Mouse (Mus musculus) lung, postnatal 0 days (tissue): Measurements from ENCODE around the gene Ccdc73. TPM values are rescaled to one million over a fixed set of nuclear protein-coding genes. Genes with fewer than 3 reads are reported as not detected.

Experiments used
- ATAC-seq: fragments of 200-750 bp; cut with Nextera tagmentation; 2 replicates; pipeline ENCODE4 v1.8.0; 2017; ENCODE audit warnings: moderate library complexity
- DNase-seq: peaks from one replicate; pipeline ENCODE4 v3.0.0-alpha.2; 2016; ENCODE audit warnings: low spot score
- H3K27ac ChIP-seq: fragments of 300-500 bp; sonication (generic); 2 replicates; pipeline ENCODE4 v1.5.1; 2014; ENCODE audit warnings: antibody characterized with exemption, mild to moderate bottlenecking, low read length, mixed read lengths
- H3K27me3 ChIP-seq: fragments of 300-500 bp; sonication (generic); replicated peaks from 2 replicates; pipeline ENCODE4 v1.6.1; 2014; ENCODE audit warnings: low read length, mixed read lengths; ENCODE audit not compliant: insufficient read depth
- H3K36me3 ChIP-seq: fragments of 300-500 bp; sonication (generic); 2 replicates; pipeline ENCODE4 v1.6.1; 2014; ENCODE audit warnings: low read length, mixed read lengths; ENCODE audit not compliant: insufficient read depth
- H3K4me1 ChIP-seq: fragments of 300-500 bp; sonication (generic); 2 replicates; pipeline ENCODE4 v1.6.1; 2014; ENCODE audit warnings: antibody characterized with exemption, low read depth, low read length, mixed read lengths; ENCODE audit not compliant: insufficient read depth
- H3K4me2 ChIP-seq: fragments of 300-500 bp; sonication (generic); replicated peaks from 2 replicates; pipeline ENCODE4 v1.6.1; 2014; ENCODE audit warnings: low read depth, mild to moderate bottlenecking, low read length, moderate library complexity, mixed read lengths
- H3K4me3 ChIP-seq: fragments of 300-500 bp; sonication (generic); 2 replicates; pipeline ENCODE4 v1.5.1; 2014; ENCODE audit warnings: low read depth, low read length
- H3K9ac ChIP-seq: fragments of 300-500 bp; sonication (generic); replicated peaks from 2 replicates; pipeline ENCODE4 v1.6.1; 2014; ENCODE audit warnings: low read depth, mild to moderate bottlenecking
- H3K9me3 ChIP-seq: fragments of 300-500 bp; sonication (generic); 2 replicates; pipeline ENCODE4 v1.6.1; 2016; ENCODE audit warnings: low read length, mixed read lengths
- CTCF ChIP-seq: IDR thresholded peaks from 2 replicates; pipeline ENCODE4 v1.5.1; 2016; ENCODE audit warnings: antibody characterized with exemption, mild to moderate bottlenecking
- EP300 ChIP-seq: IDR thresholded peaks from 2 replicates; pipeline ENCODE4 v1.6.1; 2016; ENCODE audit warnings: antibody characterized with exemption, mild to moderate bottlenecking, control low read depth
- WGBS: fragments of 180-500 bp; shearing (Covaris S2); extraction: QIAGEN DNeasy Blood & Tissue Kit; methylation state at CpG from one replicate; pipeline ENCODE4 v1.1.7; 2014; 5-methylcytosine and 5-hydroxymethylcytosine counted together
- polyA plus RNA-seq: library from polyadenylated mRNA; unstranded; fragments of >200 nt; fragmentation: Nextera tagmentation; extraction: Ambion mirVana; gene quantifications from 2 replicates; pipeline ENCODE4 v1.2.1, GENCODE M21; 2015

Ccdc73 gene
- polyA plus RNA-seq, 1 experiment from 2014 or later, result 9.2 TPM

DNA sequence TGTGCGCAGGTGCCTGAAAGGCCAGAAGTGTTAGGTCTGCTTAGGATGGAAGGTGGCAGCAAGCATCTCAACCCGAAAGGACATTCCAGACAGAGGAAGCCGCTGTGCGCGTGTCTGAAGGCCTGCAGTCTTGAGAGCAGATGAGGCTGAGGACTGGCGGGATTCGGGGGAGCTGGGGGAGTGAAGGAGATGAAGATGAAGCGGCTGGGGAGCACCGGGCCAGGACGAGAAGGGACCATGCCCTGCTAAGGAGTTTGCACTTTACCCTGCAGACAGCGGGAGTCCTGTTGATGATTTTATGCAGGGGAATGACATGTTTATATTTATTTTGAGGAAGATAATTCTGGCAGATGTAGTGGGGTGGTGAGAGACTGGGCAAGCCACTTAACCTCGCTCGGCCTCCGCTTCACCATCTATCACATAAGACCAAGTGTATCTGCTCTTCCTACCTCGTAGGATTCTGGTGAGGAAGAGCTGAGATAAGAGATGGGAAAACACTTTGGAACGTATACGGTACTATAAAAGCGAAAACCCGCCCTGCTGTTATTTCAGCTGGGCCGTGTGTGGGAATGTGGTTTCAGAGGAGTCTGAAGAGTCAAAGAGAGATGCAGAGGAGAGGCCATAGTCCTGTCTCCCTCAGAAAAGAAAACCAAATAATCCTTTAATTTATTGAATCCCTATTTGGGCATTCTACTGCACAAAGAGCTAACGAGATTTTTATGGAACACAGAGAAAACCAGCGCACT is 159.5 kb downstream of the Ccdc73 start:
- DNase-seq (no peak), ATAC-seq (no peak)
- WGBS, result 47% methylated on average over 22 of the region's 22 CpGs
- Histone ChIP-seq H3K9ac (no peak overlapping the region), H3K4me2 (no peak overlapping the region), H3K36me3 (no peaks in the 10 kb centered on the region), H3K9me3 (no peaks in the 10 kb centered on the region), H3K4me1 (no peaks in the 10 kb centered on the region), H3K27me3 (no peaks in the 10 kb centered on the region), H3K27ac (no peak overlapping the region), H3K4me3 (no peak overlapping the region)
- no peak for TF ChIP-seq CTCF
- TF ChIP-seq EP300, result no peak

GRCm38 (mm10) chr2:105028806-105029205 is 161.2 kb downstream of the Ccdc73 start:
- H3K4me1 ChIP-seq, result no peaks in the 10 kb centered on the region
- TF ChIP-seq EP300, result no peak
- no peak for TF ChIP-seq CTCF
- no peak overlapping the region for H3K9ac ChIP-seq
- ATAC-seq (no peak), DNase-seq (no peak)
- no peak overlapping the region for H3K27ac ChIP-seq
- H3K36me3 ChIP-seq, result no peaks in the 10 kb centered on the region
- 57% methylated on average over 5 of the region's 5 CpGs for WGBS
- H3K4me3 ChIP-seq, result no peak overlapping the region
- H3K27me3 ChIP-seq, result no peaks in the 10 kb centered on the region
- H3K9me3 ChIP-seq, result no peaks in the 10 kb centered on the region
- no peak overlapping the region for H3K4me2 ChIP-seq

- H3K27me3 ChIP-seq, result no peaks in the 10 kb centered on the region
- no peaks in the 10 kb centered on the region for H3K36me3 ChIP-seq
- H3K4me2 ChIP-seq, result no peak overlapping the region
- 79% methylated on average over 5 of the region's 5 CpGs for WGBS
- no peaks in the 10 kb centered on the region for H3K9me3 ChIP-seq
- ATAC-seq, result no peak
- no peak overlapping the region for H3K9ac ChIP-seq
- DNase-seq, result no peak
- TF ChIP-seq EP300 (no peak), CTCF (no peak)
- no peak overlapping the region for H3K27ac ChIP-seq
- H3K4me3 ChIP-seq, result no peak overlapping the region
- H3K4me1 ChIP-seq, result no peaks in the 10 kb centered on the region
These were observed 162.9 kb downstream of the Ccdc73 start for GRCm38 (mm10) chr2:105030505-105030904.

GRCm38 (mm10) chr2:105034084-105034483 is 166.5 kb downstream of the Ccdc73 start:
- Histone ChIP-seq H3K36me3 (no peaks in the 10 kb centered on the region), H3K27ac (no peak overlapping the region), H3K4me2 (no peak overlapping the region), H3K4me1 (no peaks in the 10 kb centered on the region), H3K27me3 (no peaks in the 10 kb centered on the region), H3K9me3 (no peaks in the 10 kb centered on the region), H3K4me3 (no peak overlapping the region), H3K9ac (no peak overlapping the region)
- DNase-seq, result no peak
- 78% methylated on average over 3 of the region's 3 CpGs for WGBS
- ATAC-seq, result no peak
- TF ChIP-seq EP300 (no peak), CTCF (no peak)

DNA sequence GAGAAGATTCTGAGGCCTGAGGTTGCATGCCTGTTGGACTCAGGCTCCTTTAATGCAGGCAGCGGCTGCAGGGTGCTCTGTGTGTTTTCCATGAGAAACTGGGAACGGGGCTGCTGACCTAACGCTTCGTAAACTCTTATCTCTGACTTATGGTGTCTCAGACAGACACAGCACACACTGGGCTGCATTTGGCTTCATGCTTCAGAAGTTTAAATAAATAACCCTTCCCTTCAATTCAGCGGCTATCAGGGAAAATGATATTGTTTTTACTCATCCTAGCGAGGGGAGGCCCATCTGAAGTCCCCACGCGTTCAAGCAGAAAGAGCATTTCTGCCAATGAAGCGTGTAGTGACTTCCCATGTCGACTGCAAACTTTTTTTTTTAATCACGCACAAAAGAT is 168.4 kb downstream of the Ccdc73 start:
- Histone ChIP-seq H3K36me3 (no peaks in the 10 kb centered on the region), H3K9me3 (no peaks in the 10 kb centered on the region), H3K4me3 (no peak overlapping the region), H3K4me2 (no peak overlapping the region), H3K27me3 (no peaks in the 10 kb centered on the region), H3K27ac (no peak overlapping the region), H3K9ac (no peak overlapping the region), H3K4me1 (no peaks in the 10 kb centered on the region)
- DNase-seq (no peak), ATAC-seq (no peak)
- 36% methylated on average over 11 of the region's 11 CpGs for WGBS
- no peak for TF ChIP-seq CTCF
- TF ChIP-seq EP300, result no peak

GRCm38 (mm10) chr2:105036401-105037070 is 168.9 kb downstream of the Ccdc73 start:
- 62% methylated on average over 11 of the region's 11 CpGs for WGBS
- no peaks in the 10 kb centered on the region for H3K4me1 ChIP-seq
- H3K4me3 ChIP-seq, result no peak overlapping the region
- DNase-seq (no peak), ATAC-seq (no peak)
- H3K9ac ChIP-seq, result no peak overlapping the region
- H3K27me3 ChIP-seq, result no peaks in the 10 kb centered on the region
- no peaks in the 10 kb centered on the region for H3K9me3 ChIP-seq
- no peak for TF ChIP-seq CTCF
- TF ChIP-seq EP300, result no peak
- H3K4me2 ChIP-seq, result no peak overlapping the region
- H3K36me3 ChIP-seq, result no peaks in the 10 kb centered on the region
- no peak overlapping the region for H3K27ac ChIP-seq
